Mouse (Mus musculus) forebrain, embryonic 12.5 days (tissue): Measurements from ENCODE around the gene Tlk2. TPM values are rescaled to one million over a fixed set of nuclear protein-coding genes. Genes with fewer than 3 reads are reported as not detected.

ENCODE experiments used
- ATAC-seq: fragments of 200-750 bp; cut with Nextera tagmentation; 2 replicates; pipeline ENCODE4 v1.8.0; 2017; ENCODE audit warnings: moderate TSS enrichment; ENCODE audit not compliant: low FRiP score
- H3K27ac ChIP-seq: fragments of 300-500 bp; sonication (generic); 2 replicates; pipeline ENCODE4 v1.5.1; 2016; ENCODE audit warnings: mild to moderate bottlenecking
- H3K27me3 ChIP-seq: fragments of 300-500 bp; sonication (generic); 2 replicates; pipeline ENCODE4 v1.6.1; 2016; ENCODE audit warnings: mild to moderate bottlenecking
- H3K36me3 ChIP-seq: fragments of 300-500 bp; sonication (generic); replicated peaks from 2 replicates; pipeline ENCODE4 v1.6.1; 2016; ENCODE audit warnings: mild to moderate bottlenecking
- H3K4me1 ChIP-seq: fragments of 300-500 bp; sonication (generic); 2 replicates; pipeline ENCODE4 v1.6.1; 2016
- H3K4me2 ChIP-seq: fragments of 300-500 bp; sonication (generic); 2 replicates; pipeline ENCODE4 v1.6.1; 2016; ENCODE audit warnings: mild to moderate bottlenecking, moderate library complexity
- H3K4me3 ChIP-seq: fragments of 300-500 bp; sonication (generic); replicated peaks from 2 replicates; pipeline ENCODE4 v1.5.1; 2016; ENCODE audit warnings: mild to moderate bottlenecking
- H3K9ac ChIP-seq: fragments of 300-500 bp; sonication (generic); 2 replicates; pipeline ENCODE4 v1.6.1; 2016; ENCODE audit warnings: mild to moderate bottlenecking
- H3K9me3 ChIP-seq: fragments of 300-500 bp; sonication (generic); 2 replicates; pipeline ENCODE4 v1.6.1; 2016
- WGBS: fragments of 180-500 bp; shearing (Covaris S2); methylation state at CpG from one replicate; pipeline ENCODE4 v1.1.7; 2016; 5-methylcytosine and 5-hydroxymethylcytosine counted together
- polyA plus RNA-seq: library from polyadenylated mRNA; unstranded; fragments of >200 nt; fragmentation: Nextera tagmentation; extraction: Ambion mirVana; gene quantifications from 2 replicates; pipeline ENCODE4 v1.2.1, GENCODE M21; 2016

The Tlk2 gene
- polyA plus RNA-seq, 1 experiment from 2014 or later, result 26.4 TPM

- ATAC-seq, result no peak
- Histone ChIP-seq H3K9me3 (no peaks in the 10 kb centered on the region), H3K27ac (no peak overlapping the region), H3K4me3 (no peak overlapping the region), H3K4me1 (no peaks in the 10 kb centered on the region), H3K27me3 (no peaks in the 10 kb centered on the region), H3K4me2 (no peak overlapping the region), H3K36me3 (peaks cover 65% of the 10 kb centered on the region), H3K9ac (no peak overlapping the region)
- WGBS, result 92% methylated on average over 12 of the region's 12 CpGs
These were observed 103.3 kb downstream of the Tlk2 start for GRCm38 (mm10) chr11:105281763-105282459.

- WGBS, result 86% methylated on average over 2 of the region's 2 CpGs
- Histone ChIP-seq H3K4me1 (no peaks in the 10 kb centered on the region), H3K9ac (no peak overlapping the region), H3K4me2 (no peak overlapping the region), H3K27me3 (no peaks in the 10 kb centered on the region), H3K4me3 (no peak overlapping the region), H3K27ac (no peak overlapping the region), H3K9me3 (no peaks in the 10 kb centered on the region), H3K36me3 (peaks cover 65% of the 10 kb centered on the region)
- no peak for ATAC-seq
These were observed 103.9 kb downstream of the Tlk2 start for GRCm38 (mm10) chr11:105282460-105282859.

- WGBS, result 95% methylated on average over 9 of the region's 9 CpGs
- H3K4me1 ChIP-seq, result no peaks in the 10 kb centered on the region
- H3K4me3 ChIP-seq, result no peak overlapping the region
- no peaks in the 10 kb centered on the region for H3K27me3 ChIP-seq
- peaks cover 64% of the 10 kb centered on the region for H3K36me3 ChIP-seq
- H3K9ac ChIP-seq, result no peak overlapping the region
- H3K27ac ChIP-seq, result no peak overlapping the region
- no peak for ATAC-seq
- H3K4me2 ChIP-seq, result no peak overlapping the region
- H3K9me3 ChIP-seq, result no peaks in the 10 kb centered on the region
These were observed 104.4 kb downstream of the Tlk2 start for GRCm38 (mm10) chr11:105283016-105283415.

- Histone ChIP-seq H3K4me3 (no peak overlapping the region), H3K27ac (no peak overlapping the region), H3K4me2 (no peak overlapping the region), H3K27me3 (no peaks in the 10 kb centered on the region), H3K36me3 (peaks cover 56% of the 10 kb centered on the region), H3K9me3 (no peaks in the 10 kb centered on the region), H3K9ac (no peak overlapping the region), H3K4me1 (no peaks in the 10 kb centered on the region)
- 48% methylated on average over 3 of the region's 3 CpGs for WGBS
- no peak for ATAC-seq
These were observed 107.1 kb downstream of the Tlk2 start for GRCm38 (mm10) chr11:105285720-105286119.

GRCm38 (mm10) chr11:105289403-105289802, 110.8 kb downstream of the Tlk2 start:
- Histone ChIP-seq H3K4me2 (no peak overlapping the region), H3K4me1 (peaks cover 29% of the 10 kb centered on the region), H3K27me3 (no peaks in the 10 kb centered on the region), H3K27ac (no peak overlapping the region), H3K36me3 (peaks cover 27% of the 10 kb centered on the region), H3K9ac (no peak overlapping the region), H3K9me3 (no peaks in the 10 kb centered on the region), H3K4me3 (no peak overlapping the region)
- 72% methylated on average over 3 of the region's 3 CpGs for WGBS
- ATAC-seq, result no peak

GRCm38 (mm10) chr11:105291681-105292123, 113.1 kb downstream of the Tlk2 start:
- Histone ChIP-seq H3K9ac (peak overlapping the region; percentile 77), H3K27me3 (no peaks in the 10 kb centered on the region), H3K4me2 (peak overlapping the region; percentile 95), H3K27ac (peak overlapping the region; percentile 89), H3K9me3 (no peaks in the 10 kb centered on the region), H3K4me3 (peak overlapping the region; percentile 70), H3K4me1 (peaks cover 34% of the 10 kb centered on the region), H3K36me3 (peaks cover 14% of the 10 kb centered on the region)
- ATAC-seq, result 0 out of 2 replicates have a peak, but pooled peaks have one; percentile 10
- WGBS, result 3% methylated on average over 10 of the region's 10 CpGs

GRCm38 (mm10) chr11:105292124-105293071, 113.8 kb downstream of the Tlk2 start, which contains the start of gene Mrc2:
TSS of gene Mrc2 (plus strand) at chr11:105292643.
- Histone ChIP-seq H3K9me3 (no peaks in the 10 kb centered on the region), H3K4me1 (peaks cover 34% of the 10 kb centered on the region), H3K27me3 (no peaks in the 10 kb centered on the region), H3K27ac (peak within 1 kb of the TSS; percentile 89), H3K4me2 (peak within 1 kb of the TSS; percentile 95), H3K36me3 (peaks cover 9% of the 10 kb centered on the region), H3K4me3 (peak within 1 kb of the TSS; percentile 70), H3K9ac (peak within 1 kb of the TSS; percentile 77)
- peak; percentile 72 for ATAC-seq
- under 1% methylated on average over 55 of the region's 75 CpGs for WGBS

- peak overlapping the region; percentile 77 for H3K9ac ChIP-seq
- H3K4me3 ChIP-seq, result peak overlapping the region; percentile 70
- WGBS, result under 1% methylated on average over 26 of the region's 26 CpGs
- no peaks in the 10 kb centered on the region for H3K9me3 ChIP-seq
- peaks cover 12% of the 10 kb centered on the region for H3K36me3 ChIP-seq
- peak; percentile 63 for ATAC-seq
- H3K4me1 ChIP-seq, result peaks cover 34% of the 10 kb centered on the region
- peak overlapping the region; percentile 89 for H3K27ac ChIP-seq
- no peaks in the 10 kb centered on the region for H3K27me3 ChIP-seq
- H3K4me2 ChIP-seq, result peak overlapping the region; percentile 95
These were observed 114.5 kb downstream of the Tlk2 start for GRCm38 (mm10) chr11:105293101-105293581.

- peak overlapping the region; percentile 70 for H3K4me3 ChIP-seq
- H3K9me3 ChIP-seq, result no peaks in the 10 kb centered on the region
- peak overlapping the region; percentile 77 for H3K9ac ChIP-seq
- H3K27ac ChIP-seq, result peak overlapping the region; percentile 71
- peak overlapping the region; percentile 95 for H3K4me2 ChIP-seq
- peaks cover 12% of the 10 kb centered on the region for H3K36me3 ChIP-seq
- peaks cover 34% of the 10 kb centered on the region for H3K4me1 ChIP-seq
- no peaks in the 10 kb centered on the region for H3K27me3 ChIP-seq
- ATAC-seq, result no peak
- 0% methylated on average over 8 of the region's 9 CpGs for WGBS
These were observed 115.4 kb downstream of the Tlk2 start for GRCm38 (mm10) chr11:105293901-105294494.

GRCm38 (mm10) chr11:105296084-105296483, 117.5 kb downstream of the Tlk2 start:
- WGBS, result 90% methylated on average over 10 of the region's 10 CpGs

GRCm38 (mm10) chr11:105310197-105310596, 131.6 kb downstream of the Tlk2 start:
- H3K9ac ChIP-seq, result no peak overlapping the region
- no peaks in the 10 kb centered on the region for H3K9me3 ChIP-seq
- no peaks in the 10 kb centered on the region for H3K27me3 ChIP-seq
- no peak overlapping the region for H3K4me3 ChIP-seq
- no peak overlapping the region for H3K27ac ChIP-seq
- 79% methylated on average over 7 of the region's 7 CpGs for WGBS
- no peak overlapping the region for H3K4me2 ChIP-seq
- peaks cover 40% of the 10 kb centered on the region for H3K4me1 ChIP-seq
- no peak for ATAC-seq
- H3K36me3 ChIP-seq, result peaks cover 12% of the 10 kb centered on the region; the same call in 1 of the 2 replicates

More at GRCm38 (mm10) chr11:105296084-105296483, 117.5 kb downstream of the Tlk2 start:
- Histone ChIP-seq H3K9me3 (no peaks in the 10 kb centered on the region), H3K27ac (no peak overlapping the region), H3K27me3 (no peaks in the 10 kb centered on the region), H3K9ac (no peak overlapping the region), H3K36me3 (peaks cover 12% of the 10 kb centered on the region), H3K4me1 (peaks cover 36% of the 10 kb centered on the region), H3K4me3 (no peak overlapping the region), H3K4me2 (no peak overlapping the region)
- ATAC-seq, result no peak
